Mouse (Mus musculus): ENCODE measurements at regions not wholly inside any gene's neighbourhood (a gene's known extent, or its start where the extent isn't known, plus 50 kb on each side); places are given as distances from the start of the nearest gene placed in this dataset.

GRCm38 (mm10) chr3:128976752-128977151 lies 222.9 kb upstream of the Pitx2 start:
- Histone ChIP-seq H3K36me3 (replicated peaks in 1 of 2; ENCODE audit: control insufficient read depth in 1 of 2, insufficient read depth in 1 of 2, low read length in 1 of 2) (no peaks in the 10 kb centered on the region), H3K27ac (ENCODE audit: insufficient read depth, low read depth) (no peak overlapping the region), H3K4me1 (ENCODE audit: control insufficient read depth in 1 of 2, insufficient read depth in 2 of 2) (no peaks in the 10 kb centered on the region), H3K9ac (ENCODE audit: insufficient read depth, low read depth) (no peak overlapping the region), H3K27me3 (replicated peaks) (no peaks in the 10 kb centered on the region), H3K9me3 (replicated peaks; ENCODE audit: low read length) (peaks cover 49% of the 10 kb centered on the region), H3K79me2 (replicated peaks; ENCODE audit: control insufficient read depth, extremely low read depth, insufficient read depth, poor library complexity, severe bottlenecking) (no peaks in the 10 kb centered on the region), H3K4me2 (ENCODE audit: insufficient read depth, low read depth, poor library complexity, severe bottlenecking) (no peak overlapping the region), H3K4me3 (replicated peaks in 1 of 3; ENCODE audit: low read depth in 2 of 3, low read length in 2 of 3, poor library complexity in 1 of 3) (no peak overlapping the region)
- DNase-seq (ENCODE audit: extremely low read depth), result no peak
- in situ Hi-C loops (cut with MboI; ENCODE audit: low pct_ligation_motif_present, low pct_unique_long_range_greater_than_20kb, low sequenced_read_pairs), result no loop called here
- dilution Hi-C loops (cut with MboI; ENCODE audit: extremely low pct_ligation_motif_present, extremely low pct_unique_long_range_greater_than_20kb, low sequenced_read_pairs), result no loop called here
- no peak for TF ChIP-seq ZC3H11A (IDR thresholded peaks at IDR 0.05; ENCODE audit: low read depth, low read length)
- no peak for TF ChIP-seq USF2 (conservative IDR thresholded peaks at IDR 0.05; ENCODE audit: low read depth, low read length)
- TF ChIP-seq JUND (conservative IDR thresholded peaks at IDR 0.05; ENCODE audit: low read depth, low read length), result no peak
- TF ChIP-seq SMC3 (IDR thresholded peaks at IDR 0.05; ENCODE audit: low read depth, low read length), result no peak
- no peak for TF ChIP-seq CHD2 (IDR thresholded peaks at IDR 0.05; ENCODE audit: low read length)
- no peak for TF ChIP-seq ZMIZ1 (IDR thresholded peaks at IDR 0.05; ENCODE audit: low read depth, low read length)
- no peak for TF ChIP-seq TBP (conservative IDR thresholded peaks at IDR 0.05; ENCODE audit: low read depth, low read length)
- TF ChIP-seq MEF2A (IDR thresholded peaks at IDR 0.05; ENCODE audit: borderline replicate concordance, low read depth, low read length), result no peak
- no peak for TF ChIP-seq UBTF (IDR thresholded peaks at IDR 0.05; ENCODE audit: low read depth, low read length)
- TF ChIP-seq POLR2A (IDR thresholded peaks at IDR 0.05; ENCODE audit: low read depth, low read length), result no peak
- no peak for TF ChIP-seq MYC (IDR thresholded peaks at IDR 0.05; ENCODE audit: low read depth, low read length)
- no peak for TF ChIP-seq TCF12 (IDR thresholded peaks at IDR 0.05; ENCODE audit: low read depth, low read length)
- no peak for TF ChIP-seq CTCF (conservative IDR thresholded peaks at IDR 0.05 in 1 of 2, IDR thresholded peaks at IDR 0.05 in 1 of 2; ENCODE audit: low read depth in 2 of 2, low read length in 2 of 2)
- TF ChIP-seq RAD21 (IDR thresholded peaks at IDR 0.05; ENCODE audit: low read depth, low read length), result no peak
- no peak for TF ChIP-seq PAX5 (IDR thresholded peaks at IDR 0.05; ENCODE audit: low read length)
- TF ChIP-seq USF1 (IDR thresholded peaks at IDR 0.05; ENCODE audit: low read depth, low read length), result no peak

- no peak overlapping the region for H3K4me3 ChIP-seq (replicated peaks in 1 of 3; ENCODE audit: low read depth in 2 of 3, low read length in 2 of 3, poor library complexity in 1 of 3)
- H3K9ac ChIP-seq (ENCODE audit: insufficient read depth, low read depth), result no peak overlapping the region
- peaks cover 47% of the 10 kb centered on the region for H3K9me3 ChIP-seq (replicated peaks; ENCODE audit: low read length)
- no peaks in the 10 kb centered on the region for H3K4me1 ChIP-seq (ENCODE audit: control insufficient read depth in 1 of 2, insufficient read depth in 2 of 2)
- H3K79me2 ChIP-seq (replicated peaks; ENCODE audit: control insufficient read depth, extremely low read depth, insufficient read depth, poor library complexity, severe bottlenecking), result no peaks in the 10 kb centered on the region
- H3K27me3 ChIP-seq (replicated peaks), result no peaks in the 10 kb centered on the region
- no peak overlapping the region for H3K4me2 ChIP-seq (ENCODE audit: insufficient read depth, low read depth, poor library complexity, severe bottlenecking)
- no peaks in the 10 kb centered on the region for H3K36me3 ChIP-seq (replicated peaks in 1 of 2; ENCODE audit: control insufficient read depth in 1 of 2, insufficient read depth in 1 of 2, low read length in 1 of 2)
- in situ Hi-C loops (cut with MboI; ENCODE audit: low pct_ligation_motif_present, low pct_unique_long_range_greater_than_20kb, low sequenced_read_pairs), result no loop called here
- no peak for DNase-seq (ENCODE audit: extremely low read depth)
- dilution Hi-C loops (cut with MboI; ENCODE audit: extremely low pct_ligation_motif_present, extremely low pct_unique_long_range_greater_than_20kb, low sequenced_read_pairs), result no loop called here
- no peak overlapping the region for H3K27ac ChIP-seq (ENCODE audit: insufficient read depth, low read depth)
- TF ChIP-seq NELFE (IDR thresholded peaks at IDR 0.05; ENCODE audit: low read depth, low read length) (no peak), USF1 (IDR thresholded peaks at IDR 0.05; ENCODE audit: low read depth, low read length) (no peak), PAX5 (IDR thresholded peaks at IDR 0.05; ENCODE audit: low read length) (no peak), TCF12 (IDR thresholded peaks at IDR 0.05; ENCODE audit: low read depth, low read length) (no peak), TBP (conservative IDR thresholded peaks at IDR 0.05; ENCODE audit: low read depth, low read length) (no peak), CHD2 (IDR thresholded peaks at IDR 0.05; ENCODE audit: low read length) (no peak), MEF2A (IDR thresholded peaks at IDR 0.05; ENCODE audit: borderline replicate concordance, low read depth, low read length) (no peak), RAD21 (IDR thresholded peaks at IDR 0.05; ENCODE audit: low read depth, low read length) (no peak), USF2 (conservative IDR thresholded peaks at IDR 0.05; ENCODE audit: low read depth, low read length) (no peak), RCOR1 (conservative IDR thresholded peaks at IDR 0.05; ENCODE audit: low read depth, low read length) (no peak), MAX (IDR thresholded peaks at IDR 0.05; ENCODE audit: low read length) (no peak), IRF4 (IDR thresholded peaks at IDR 0.05; ENCODE audit: low read depth, low read length) (no peak), ZC3H11A (IDR thresholded peaks at IDR 0.05; ENCODE audit: low read depth, low read length) (no peak), POLR2AphosphoS2 (IDR thresholded peaks at IDR 0.05; ENCODE audit: low read depth, low read length) (no peak), NRF1 (IDR thresholded peaks at IDR 0.05; ENCODE audit: low read depth, low read length) (no peak), E2F4 (IDR thresholded peaks at IDR 0.05; ENCODE audit: insufficient replicate concordance, low read depth, low read length) (no peak), ETS1 (conservative IDR thresholded peaks at IDR 0.05; ENCODE audit: low read depth, low read length) (no peak), ELF1 (IDR thresholded peaks at IDR 0.05; ENCODE audit: low read depth, low read length) (no peak)
Measured at GRCm38 (mm10) chr3:128990183-128990912, 209.3 kb upstream of the Pitx2 start.

Data from CH12.LX (cell line).